Mouse (Mus musculus) kidney, postnatal 36 days (tissue): Measurements from ENCODE around the gene Strip2.

ENCODE experiments used
- DNase-seq, 2 experiments: peaks; one replicate each; pipeline ENCODE4 v3.0.0; 2021 to 2022; ENCODE audit warnings: mixed read lengths in 2 of 2

Gene Strip2

DNA sequence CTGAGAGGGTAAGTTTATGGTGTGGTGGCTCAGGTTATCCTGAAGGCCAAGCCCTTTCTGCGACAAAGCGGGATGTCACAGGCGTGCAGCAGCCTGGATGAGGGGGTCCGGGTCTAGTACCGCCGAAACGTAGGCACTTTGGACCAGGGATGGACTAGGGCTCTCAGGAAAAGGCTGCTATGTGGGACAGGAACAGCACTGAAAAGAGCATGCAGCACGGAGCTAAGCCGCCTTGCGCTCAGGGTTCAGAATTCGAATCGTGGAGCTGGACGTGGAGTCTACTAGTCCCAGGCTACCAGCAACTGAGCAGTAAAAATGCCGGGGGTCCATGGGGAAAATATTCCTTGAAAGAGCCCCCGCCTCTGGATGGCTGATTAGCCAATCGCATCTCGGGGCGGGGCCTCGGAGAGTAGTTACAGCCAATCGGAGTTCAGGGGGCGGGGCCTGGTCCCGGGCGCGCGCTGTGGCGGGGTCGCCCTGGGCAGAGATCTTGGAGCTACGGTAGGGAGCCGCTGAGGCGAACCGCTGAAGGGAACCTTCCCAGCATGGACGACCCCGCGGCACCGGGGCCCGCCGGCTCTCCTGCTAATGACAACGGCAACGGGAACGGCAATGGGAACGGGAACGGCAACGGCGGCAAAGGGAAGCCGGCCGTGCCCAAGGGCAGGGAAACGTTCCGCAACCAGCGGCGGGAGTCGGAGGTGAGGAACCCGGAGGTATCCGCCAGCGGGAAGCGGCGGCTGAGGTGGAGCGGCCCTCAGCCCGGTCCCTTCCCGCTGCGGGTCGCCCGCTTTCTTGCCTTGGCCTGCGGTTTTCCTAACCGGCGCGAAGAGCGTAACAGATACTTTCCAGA is at the start of gene Strip2:
Gene Strip2, plus strand, starts transcription at position 483 of the 853 bp plus-strand sequence.
- DNase-seq: peak; percentile 95 to 99

- DNase-seq: peak; percentile 34 to 64
Measured at GRCm38 (mm10) chr6:29868341-29868895, 48.4 kb upstream of the Strip2 start.

GRCm38 (mm10) chr6:29873654-29874053 is 43.2 kb upstream of the Strip2 start:
- no peak for DNase-seq

GRCm38 (mm10) chr6:29875576-29875975 is 41.2 kb upstream of the Strip2 start:
- DNase-seq: no peak

DNA sequence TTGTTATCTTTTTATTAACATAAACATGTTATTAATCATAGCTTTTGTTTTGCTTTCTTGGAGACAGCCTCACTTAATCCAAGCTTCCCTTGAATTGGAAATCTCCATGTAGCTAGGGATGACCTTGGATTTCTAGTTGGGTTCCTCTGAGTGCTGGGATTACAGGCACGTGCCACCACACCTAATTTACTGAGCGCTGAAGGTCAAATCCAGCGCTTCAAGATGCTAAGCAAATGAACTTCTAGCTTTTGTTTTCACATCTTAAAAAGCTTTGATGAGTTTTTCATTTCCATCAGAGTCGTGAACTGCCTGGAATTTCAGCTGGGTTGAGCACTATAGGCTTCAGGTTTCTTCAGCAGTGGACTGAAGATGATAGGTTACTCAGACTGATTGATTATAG is 40.0 kb upstream of the Strip2 start:
- DNase-seq: no peak

GRCm38 (mm10) chr6:29879579-29879978 is 37.2 kb upstream of the Strip2 start:
- no peak for DNase-seq

- no peak for DNase-seq
Measured at GRCm38 (mm10) chr6:29880796-29881195, 36.0 kb upstream of the Strip2 start.

- DNase-seq: no peak
Measured at GRCm38 (mm10) chr6:29881936-29882335, 34.9 kb upstream of the Strip2 start.

DNA sequence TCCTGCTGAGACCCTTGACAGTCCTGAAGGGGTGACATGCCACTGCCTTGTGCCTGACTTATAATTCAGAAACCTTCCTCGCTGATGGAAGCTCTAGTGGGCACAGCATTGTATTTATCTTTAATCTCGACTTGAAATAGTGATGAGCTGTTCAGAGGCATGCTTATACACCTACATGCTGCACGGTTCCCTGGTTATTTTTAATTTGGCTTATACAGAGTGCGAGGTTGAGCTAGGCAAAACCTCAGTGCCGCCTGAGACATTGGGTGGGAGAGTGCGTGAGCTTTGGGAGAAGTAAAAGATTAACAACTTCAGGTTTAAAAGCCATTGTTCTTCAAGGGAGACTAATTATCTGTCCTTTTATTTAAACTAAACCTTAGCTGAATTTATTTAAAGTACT is 33.9 kb upstream of the Strip2 start:
- DNase-seq: no peak

GRCm38 (mm10) chr6:29891151-29891550 is 25.7 kb upstream of the Strip2 start:
- DNase-seq: peak in 1 of 2 experiments; percentile 35

- no peak for DNase-seq
Measured at GRCm38 (mm10) chr6:29896976-29897375, 19.8 kb upstream of the Strip2 start.

DNA sequence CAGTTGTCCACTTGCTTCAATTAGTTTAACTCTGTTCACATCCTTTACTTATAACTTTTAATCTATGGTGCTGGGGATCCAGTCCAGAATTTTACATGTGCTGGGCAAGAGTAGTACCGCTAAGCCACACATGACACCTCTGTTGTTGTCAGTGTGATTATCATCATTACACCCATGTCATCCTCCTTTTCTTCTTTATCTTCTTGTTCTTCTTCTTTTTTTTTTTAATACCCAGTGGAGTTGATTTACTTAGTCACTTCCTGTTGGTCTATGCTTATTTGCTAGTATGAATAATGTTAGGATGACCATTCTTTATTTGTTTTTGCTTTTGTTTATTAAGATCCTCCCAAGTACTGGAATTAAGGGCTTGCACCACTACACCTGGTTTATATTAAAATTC is 15.4 kb upstream of the Strip2 start:
- DNase-seq: no peak

- DNase-seq: no peak
Measured at GRCm38 (mm10) chr6:29902256-29902655, 14.6 kb upstream of the Strip2 start.

DNA sequence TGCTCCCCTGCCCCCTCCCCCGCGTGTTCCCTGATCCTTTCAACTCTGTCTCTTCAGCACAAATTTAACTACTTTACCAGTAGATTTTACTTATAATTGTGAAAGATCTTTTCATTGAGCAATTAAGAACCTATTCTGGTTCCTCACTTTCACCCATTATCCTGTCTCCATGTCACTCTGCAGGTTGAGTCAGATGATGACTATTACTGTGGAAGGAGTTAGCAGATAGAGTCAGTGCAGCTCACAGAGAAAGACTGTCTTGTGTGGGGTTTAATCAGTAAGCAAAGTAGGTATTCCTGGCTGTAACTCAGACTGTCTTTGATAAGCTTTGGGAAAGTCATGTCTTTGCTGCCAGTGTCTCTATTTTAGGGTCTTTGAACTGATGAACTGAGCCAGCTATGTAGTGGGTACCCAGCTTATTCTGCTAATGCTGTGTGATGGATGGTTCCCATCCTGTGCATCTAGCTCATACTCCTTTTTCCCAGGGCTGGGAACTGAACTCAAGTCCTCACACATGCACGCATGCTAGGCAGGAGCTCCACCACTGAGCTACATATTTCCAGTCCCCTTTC is 13.4 kb upstream of the Strip2 start:
- no peak for DNase-seq

- no peak for DNase-seq
Measured at GRCm38 (mm10) chr6:29904281-29904680, 12.5 kb upstream of the Strip2 start.

GRCm38 (mm10) chr6:29910631-29911030 is 6.2 kb upstream of the Strip2 start:
- no peak for DNase-seq

- DNase-seq: no peak
Measured at GRCm38 (mm10) chr6:29913673-29914072, 3.1 kb upstream of the Strip2 start.

DNA sequence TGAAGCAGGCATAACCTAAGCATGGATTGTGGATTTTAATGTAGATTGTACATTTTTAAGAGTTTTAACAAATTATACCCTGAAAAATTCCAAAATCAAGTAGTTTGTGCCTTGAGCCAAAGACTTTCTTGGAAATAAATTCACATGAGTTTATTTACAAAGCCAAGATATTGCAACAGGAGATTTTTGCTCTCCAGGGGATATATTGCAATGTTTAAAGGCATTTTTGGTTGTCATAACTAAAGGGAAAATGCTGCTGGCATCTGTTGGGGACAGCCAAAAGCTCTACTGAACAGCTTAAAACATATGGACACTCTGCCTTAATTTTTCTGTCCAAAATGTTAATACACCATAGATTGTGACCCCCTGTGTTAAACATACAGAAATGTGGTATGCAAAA is 2.7 kb upstream of the Strip2 start:
- no peak for DNase-seq

GRCm38 (mm10) chr6:29915836-29916235 is 976 bp upstream of the Strip2 start:
- DNase-seq: no peak

DNA sequence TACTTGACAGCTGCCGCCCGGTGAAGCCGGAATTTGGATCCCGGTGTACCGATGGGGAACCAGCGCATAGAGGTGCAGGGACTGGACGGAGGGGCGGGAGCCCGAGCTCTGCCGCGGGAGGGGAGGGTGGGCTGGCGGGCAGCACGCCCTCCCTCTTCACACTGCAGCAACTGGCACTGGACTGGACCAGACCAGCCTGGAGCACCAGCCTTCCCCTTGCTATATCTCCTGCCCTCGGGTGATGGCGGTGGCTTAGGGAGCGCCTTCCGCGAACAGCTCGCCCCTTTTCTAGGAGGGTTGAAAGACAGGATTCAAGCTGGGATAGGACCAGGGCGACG is 540 bp downstream of the Strip2 start:
- DNase-seq: peak in 1 of 2 experiments; percentile 35

GRCm38 (mm10) chr6:29917947-29918346 is 1.1 kb downstream of the Strip2 start:
- no peak for DNase-seq

GRCm38 (mm10) chr6:29923501-29923900 is 6.7 kb downstream of the Strip2 start:
- no peak for DNase-seq

- no peak for DNase-seq
Measured at GRCm38 (mm10) chr6:29925594-29926219, 8.9 kb downstream of the Strip2 start.

DNA sequence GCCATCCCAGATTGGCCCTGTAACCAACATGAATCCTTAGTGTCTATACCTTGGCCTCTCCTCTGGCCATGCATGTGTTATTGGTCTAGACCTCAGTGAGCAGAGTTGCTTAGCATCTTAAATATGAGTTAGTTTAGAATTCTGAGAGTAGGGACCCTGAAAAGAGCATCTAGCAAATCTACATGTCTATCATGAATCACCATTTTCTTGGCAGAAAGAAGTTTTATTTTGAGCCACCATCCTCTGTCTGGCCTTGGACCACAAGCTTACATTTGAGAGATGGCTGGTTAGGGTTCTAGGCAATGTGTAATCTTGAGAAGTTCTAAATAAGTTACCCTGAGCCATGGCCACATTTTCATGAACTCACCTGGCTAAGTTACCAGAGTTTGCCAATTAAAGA is 13.3 kb downstream of the Strip2 start:
- DNase-seq: no peak
